Mouse (Mus musculus): ENCODE data around the gene Cog5.

Cog5 gene

DNA sequence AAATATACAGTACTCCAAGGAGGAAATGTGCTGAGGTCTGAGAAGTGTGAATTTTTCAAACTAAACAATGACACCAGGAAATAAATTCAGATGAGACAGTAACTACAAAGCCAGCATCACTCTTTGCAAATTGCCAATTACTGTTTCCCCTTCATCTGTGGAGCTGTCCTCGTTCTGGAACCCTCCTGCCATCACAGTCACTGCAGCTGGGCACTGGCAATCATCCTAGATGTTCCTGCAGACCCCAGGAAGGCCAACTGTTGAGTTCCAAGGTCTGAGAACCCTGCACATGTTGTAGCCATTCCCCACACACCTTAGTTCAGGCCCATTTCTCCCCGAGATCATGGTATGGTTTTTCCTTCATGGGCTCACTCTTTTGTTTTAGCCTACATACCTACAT, 329.5 kb downstream of the Cog5 start:
- no peak for DNase-seq (ENCODE audit: low spot score in 2 of 2)

DNA sequence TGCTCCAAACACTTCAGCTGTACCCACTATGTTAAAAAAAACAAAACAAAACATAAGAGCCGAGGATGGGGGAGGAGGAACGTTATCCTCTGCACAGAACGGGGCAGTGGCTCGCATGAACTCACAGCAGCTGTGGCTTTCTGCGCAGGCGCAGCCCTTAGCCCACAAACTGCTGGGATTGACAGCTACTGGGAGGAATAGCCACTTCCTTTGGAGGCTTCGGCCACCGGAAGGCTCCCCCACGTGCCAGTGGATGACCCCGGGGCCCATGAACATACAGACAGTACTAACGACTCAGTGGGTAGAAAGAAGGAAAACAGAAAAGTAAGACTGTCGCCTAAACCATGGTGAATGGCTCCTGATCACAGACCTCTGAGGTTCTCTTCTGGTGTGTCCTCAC, 330.0 kb downstream of the Cog5 start:
- DNase-seq (ENCODE audit: low spot score in 2 of 2) = no peak

DNA sequence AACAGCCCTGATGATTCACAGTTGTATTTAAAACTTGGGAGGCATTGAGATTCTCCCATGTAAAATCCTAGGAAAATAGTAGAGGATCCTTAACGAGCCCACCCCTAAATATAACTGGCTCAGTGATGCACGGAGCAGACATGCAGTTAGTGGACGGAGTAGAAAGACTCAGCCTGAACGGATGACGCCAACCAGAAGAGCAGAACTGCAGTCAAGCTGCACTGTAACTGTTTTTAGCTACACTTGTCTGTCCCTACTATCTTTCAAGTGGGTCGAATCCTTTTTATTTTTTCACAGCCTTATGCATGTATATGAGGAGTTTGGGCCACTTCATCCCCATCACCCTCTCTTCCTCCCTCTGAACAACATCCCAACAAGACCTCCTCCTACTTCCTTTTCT, 331.1 kb downstream of the Cog5 start:
- no peak for DNase-seq (ENCODE audit: low spot score in 2 of 2)

DNA sequence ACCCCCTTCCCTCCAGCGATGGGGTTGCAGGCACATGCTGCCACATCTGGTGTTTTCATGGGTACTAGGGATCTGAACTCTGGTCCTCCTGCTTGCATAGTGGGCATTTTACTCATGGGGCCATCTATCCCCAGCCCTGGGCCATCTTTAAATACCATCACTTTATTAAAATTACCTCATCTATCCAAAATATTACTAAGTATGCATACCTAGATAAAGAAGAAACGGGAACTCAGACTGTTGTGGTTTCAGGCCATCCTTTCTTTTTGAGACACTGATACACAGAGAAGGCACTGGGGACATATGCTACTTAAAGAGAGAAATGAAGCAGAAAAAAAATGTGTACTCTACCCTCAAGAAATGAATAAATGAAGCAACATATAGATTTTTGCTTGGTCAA, 331.8 kb downstream of the Cog5 start:
- no peak for DNase-seq (ENCODE audit: low spot score in 2 of 2)

All from frontal cortex, postnatal 10 days (tissue).